Mouse (Mus musculus) liver, embryonic 16.5 days (tissue): ENCODE results near the gene Gm28048. TPM values are rescaled to one million over a fixed set of nuclear protein-coding genes. Genes with fewer than 3 reads are reported as not detected.

ENCODE experiments used
- ATAC-seq: fragments of 200-750 bp; cut with Nextera tagmentation; 2 replicates; pipeline ENCODE4 v1.8.0; 2017; ENCODE audit warnings: low read depth, mild to moderate bottlenecking, moderate number of reproducible peaks, moderate library complexity
- H3K27ac ChIP-seq: fragments of 300-500 bp; sonication (generic); 2 replicates; pipeline ENCODE4 v1.5.1; 2014; ENCODE audit warnings: mild to moderate bottlenecking, low read length
- H3K27me3 ChIP-seq: fragments of 300-500 bp; sonication (generic); 2 replicates; pipeline ENCODE4 v1.6.1; 2014; ENCODE audit warnings: low read depth, low read length, mixed read lengths; ENCODE audit not compliant: control insufficient read depth, insufficient read depth
- H3K36me3 ChIP-seq: fragments of 300-500 bp; sonication (generic); 2 replicates; pipeline ENCODE4 v1.6.1; 2014; ENCODE audit warnings: mild to moderate bottlenecking; ENCODE audit not compliant: control insufficient read depth, insufficient read depth
- H3K4me1 ChIP-seq: fragments of 300-500 bp; sonication (generic); 2 replicates; pipeline ENCODE4 v1.6.1; 2014; ENCODE audit warnings: low read depth, low read length, mixed read lengths; ENCODE audit not compliant: control insufficient read depth
- H3K4me2 ChIP-seq: fragments of 300-500 bp; sonication (generic); 2 replicates; pipeline ENCODE4 v1.6.1; 2014; ENCODE audit warnings: low read depth, low read length, mixed read lengths
- H3K4me3 ChIP-seq: fragments of 300-500 bp; sonication (generic); 2 replicates; pipeline ENCODE4 v1.5.1; 2014; ENCODE audit warnings: low read depth, mild to moderate bottlenecking, low read length
- H3K9ac ChIP-seq: fragments of 300-500 bp; sonication (generic); 2 replicates; pipeline ENCODE4 v1.6.1; 2014; ENCODE audit warnings: low read depth, low read length
- H3K9me3 ChIP-seq: fragments of 300-500 bp; sonication (generic); replicated peaks from 2 replicates; pipeline ENCODE4 v1.6.1; 2016; ENCODE audit warnings: low read length; ENCODE audit not compliant: control insufficient read depth
- WGBS: fragments of 180-500 bp; shearing (Covaris S2); extraction: QIAGEN DNeasy Blood & Tissue Kit; methylation state at CpG from one replicate; pipeline ENCODE4 v1.1.7; 2014; ENCODE audit not compliant: insufficient replicate concordance; 5-methylcytosine and 5-hydroxymethylcytosine counted together
- polyA plus RNA-seq: library from polyadenylated mRNA; unstranded; fragments of >200 nt; fragmentation: Nextera tagmentation; extraction: Ambion mirVana; gene quantifications from 2 replicates; pipeline ENCODE4 v1.2.1, GENCODE M21; 2015

The Gm28048 gene
- polyA plus RNA-seq, 1 experiment from 2014 or later: 6.4 TPM

GRCm38 (mm10) chr11:22994271-22994670, 12.4 kb upstream of the Gm28048 start:
- no peaks in the 10 kb centered on the region for H3K9me3 ChIP-seq
- no peak overlapping the region for H3K4me2 ChIP-seq
- WGBS: 89% methylated on average over 2 of the region's 2 CpGs
- H3K36me3 ChIP-seq: peaks cover 34% of the 10 kb centered on the region
- no peak overlapping the region for H3K9ac ChIP-seq
- H3K27ac ChIP-seq: no peak overlapping the region
- peaks cover 23% of the 10 kb centered on the region for H3K4me1 ChIP-seq
- ATAC-seq: no peak
- H3K4me3 ChIP-seq: no peak overlapping the region
- H3K27me3 ChIP-seq: no peaks in the 10 kb centered on the region

GRCm38 (mm10) chr11:22991218-22991835, 9.4 kb upstream of the Gm28048 start:
- 6% methylated on average over 14 of the region's 14 CpGs for WGBS
- peak overlapping the region; percentile 8; the same call in 1 of the 2 replicates for H3K27ac ChIP-seq

GRCm38 (mm10) chr11:22990393-22991126, 8.7 kb upstream of the Gm28048 start, which contains the start of gene Cct4:
Gene Cct4, plus strand, starts transcription at chr11:22990519.
- H3K27me3 ChIP-seq: no peaks in the 10 kb centered on the region
- no peaks in the 10 kb centered on the region for H3K9me3 ChIP-seq
- peak; percentile 99 for ATAC-seq
- WGBS: under 1% methylated on average over 66 of the region's 66 CpGs
- peak within 1 kb of the TSS; percentile 84 for H3K4me2 ChIP-seq
- peak within 1 kb of the TSS; percentile 91 for H3K27ac ChIP-seq
- peak within 1 kb of the TSS; percentile 85 for H3K9ac ChIP-seq
- peak within 1 kb of the TSS; percentile 95 for H3K4me3 ChIP-seq
- peaks cover 17% of the 10 kb centered on the region for H3K36me3 ChIP-seq
- H3K4me1 ChIP-seq: peaks cover 11% of the 10 kb centered on the region

More at GRCm38 (mm10) chr11:22991218-22991835, 9.4 kb upstream of the Gm28048 start:
- H3K9me3 ChIP-seq: no peaks in the 10 kb centered on the region
- peaks cover 20% of the 10 kb centered on the region for H3K36me3 ChIP-seq
- ATAC-seq: no peak
- H3K9ac ChIP-seq: peak overlapping the region; percentile 85
- H3K27me3 ChIP-seq: no peaks in the 10 kb centered on the region
- peaks cover 11% of the 10 kb centered on the region for H3K4me1 ChIP-seq
- H3K4me2 ChIP-seq: peak overlapping the region; percentile 84
- H3K4me3 ChIP-seq: peak overlapping the region; percentile 95

- peaks cover 11% of the 10 kb centered on the region for H3K36me3 ChIP-seq
- peak overlapping the region; percentile 84 for H3K4me2 ChIP-seq
- H3K9me3 ChIP-seq: no peaks in the 10 kb centered on the region
- WGBS: 46% methylated on average over 1 of the region's 1 CpGs
- H3K4me3 ChIP-seq: peak overlapping the region; percentile 95
- H3K9ac ChIP-seq: peak overlapping the region; percentile 85
- ATAC-seq: no peak
- peak overlapping the region; percentile 91 for H3K27ac ChIP-seq
- peaks cover 11% of the 10 kb centered on the region for H3K4me1 ChIP-seq
- no peaks in the 10 kb centered on the region for H3K27me3 ChIP-seq
Observed at GRCm38 (mm10) chr11:22989786-22990185, 7.9 kb upstream of the Gm28048 start.

GRCm38 (mm10) chr11:22987357-22987756, 5.5 kb upstream of the Gm28048 start:
- no peak for ATAC-seq
- H3K4me1 ChIP-seq: peaks cover 11% of the 10 kb centered on the region
- no peak overlapping the region for H3K27ac ChIP-seq
- 40% methylated on average over 2 of the region's 2 CpGs for WGBS
- H3K4me2 ChIP-seq: no peak overlapping the region
- H3K27me3 ChIP-seq: no peaks in the 10 kb centered on the region
- H3K4me3 ChIP-seq: no peak overlapping the region
- H3K9me3 ChIP-seq: no peaks in the 10 kb centered on the region
- no peak overlapping the region for H3K9ac ChIP-seq
- no peaks in the 10 kb centered on the region for H3K36me3 ChIP-seq

GRCm38 (mm10) chr11:22985510-22985909, 3.6 kb upstream of the Gm28048 start:
- H3K9ac ChIP-seq: no peak overlapping the region
- no peaks in the 10 kb centered on the region for H3K9me3 ChIP-seq
- no peaks in the 10 kb centered on the region for H3K27me3 ChIP-seq
- H3K4me3 ChIP-seq: no peak overlapping the region
- 68% methylated on average over 3 of the region's 3 CpGs for WGBS
- no peaks in the 10 kb centered on the region for H3K36me3 ChIP-seq
- peaks cover 13% of the 10 kb centered on the region for H3K4me1 ChIP-seq
- no peak overlapping the region for H3K4me2 ChIP-seq
- no peak overlapping the region for H3K27ac ChIP-seq
- ATAC-seq: no peak

GRCm38 (mm10) chr11:22982846-22983245, 956 bp upstream of the Gm28048 start:
- peak overlapping the region; percentile 64; the same call in 1 of the 2 replicates for H3K4me2 ChIP-seq
- no peak overlapping the region for H3K4me3 ChIP-seq
- WGBS: 68% methylated on average over 6 of the region's 6 CpGs
- H3K9ac ChIP-seq: no peak overlapping the region
- no peak overlapping the region for H3K27ac ChIP-seq
- H3K9me3 ChIP-seq: no peaks in the 10 kb centered on the region
- peaks cover 5% of the 10 kb centered on the region; the same call in 1 of the 2 replicates for H3K36me3 ChIP-seq
- no peaks in the 10 kb centered on the region for H3K27me3 ChIP-seq
- no peak for ATAC-seq
- H3K4me1 ChIP-seq: peaks cover 17% of the 10 kb centered on the region

- H3K9me3 ChIP-seq: no peaks in the 10 kb centered on the region
- H3K27ac ChIP-seq: peak overlapping the region; percentile 98
- no peaks in the 10 kb centered on the region for H3K27me3 ChIP-seq
- peaks cover 7% of the 10 kb centered on the region for H3K36me3 ChIP-seq
- H3K4me3 ChIP-seq: peak overlapping the region; percentile 76
- ATAC-seq: peak; percentile 25
- H3K4me1 ChIP-seq: peaks cover 17% of the 10 kb centered on the region
- peak overlapping the region; percentile 78 for H3K9ac ChIP-seq
- WGBS: 1% methylated on average over 12 of the region's 12 CpGs
- peak overlapping the region; percentile 64 for H3K4me2 ChIP-seq
Observed at GRCm38 (mm10) chr11:22981543-22981950, 343 bp downstream of the Gm28048 start.

GRCm38 (mm10) chr11:22981041-22981440, 849 bp downstream of the Gm28048 start:
- Histone ChIP-seq H3K36me3 (peaks cover 7% of the 10 kb centered on the region), H3K4me1 (peaks cover 20% of the 10 kb centered on the region), H3K9me3 (no peaks in the 10 kb centered on the region), H3K27ac (peak overlapping the region; percentile 98), H3K4me3 (peak overlapping the region; percentile 76), H3K9ac (peak overlapping the region; percentile 78), H3K4me2 (peak overlapping the region; percentile 64), H3K27me3 (no peaks in the 10 kb centered on the region)
- 18% methylated on average over 4 of the region's 4 CpGs for WGBS
- ATAC-seq: no peak
